ENCODE assay signal across 8 mouse cellular contexts in the genomic region with DNA sequence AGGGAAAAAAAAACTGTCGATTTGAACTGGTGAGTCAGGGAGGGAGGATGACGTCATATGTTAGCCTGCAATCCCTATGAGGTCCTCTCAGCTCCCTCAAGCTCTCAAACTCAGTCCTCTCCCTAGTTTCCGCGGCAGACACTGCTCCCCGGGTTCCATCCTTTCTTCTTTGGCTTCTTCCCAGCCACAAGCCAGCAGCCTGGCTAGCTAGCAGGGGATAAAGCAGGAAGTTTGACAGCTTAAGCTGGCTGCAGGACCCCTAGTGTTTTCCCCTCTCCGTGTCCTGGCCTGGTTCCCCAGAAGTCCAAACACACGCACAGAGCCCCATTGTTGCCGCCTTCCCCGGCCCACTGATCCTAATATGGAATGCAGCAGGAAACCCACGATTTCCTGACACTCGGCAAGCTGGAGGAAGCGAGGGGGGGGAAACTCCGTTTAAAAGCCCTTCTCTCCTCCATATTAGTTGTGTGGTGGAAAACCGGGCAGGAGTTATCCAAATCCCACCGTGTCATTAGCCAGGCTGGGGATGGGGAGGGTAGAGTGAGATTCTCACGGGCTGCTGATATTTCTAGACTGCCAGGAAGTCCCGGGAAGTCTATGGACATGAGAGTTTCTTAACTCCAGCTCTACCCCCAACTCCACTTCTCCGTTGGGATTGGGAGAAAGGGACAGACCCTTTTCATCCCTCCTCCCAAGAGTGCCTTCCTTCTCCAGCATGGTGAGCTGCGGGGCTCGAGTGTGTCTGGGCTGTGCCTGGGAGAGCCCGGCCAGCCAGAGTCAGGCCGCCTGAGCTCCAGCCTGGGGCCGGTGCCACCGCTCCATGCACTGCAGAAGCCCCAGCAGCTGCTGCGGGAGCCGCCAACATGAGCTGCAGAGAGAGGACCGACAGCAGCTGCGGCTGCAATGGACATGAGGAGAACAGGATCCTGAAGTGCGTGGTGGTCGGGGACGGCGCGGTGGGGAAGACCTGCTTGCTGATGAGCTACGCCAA. TPM values are rescaled to one million over a fixed set of nuclear protein-coding genes. Genes with fewer than 3 reads are reported as not detected.
A peak's percentile ranks its signal among the peaks of the same experiment; 100 is the strongest.
DNase-seq lines count a peak whose midpoint lies in the region; ATAC-seq lines count a peak whose summit lies in the region.

TSS of gene Rhoj (plus strand) at position 362 of the 991 bp plus-strand sequence.

- peak within 1 kb of the TSS; percentile 68 for H3K9ac ChIP-seq in intestine, embryonic 14.5 days (ENCODE audit: low read length)

- peak within 1 kb of the TSS; percentile 46 for H3K4me3 ChIP-seq in intestine, embryonic 14.5 days (ENCODE audit: low read depth, low read length)
- peak within 1 kb of the TSS; percentile 23 for H3K4me3 ChIP-seq in macrophage (ENCODE audit: inconsistent target)

- H3K4me2 ChIP-seq in intestine, embryonic 14.5 days (ENCODE audit: low read length), result peak within 1 kb of the TSS; percentile 78

- under 1% methylated on average over 34 of the region's 34 CpGs for WGBS in intestine, embryonic 14.5 days
- 7% methylated on average over 33 of the region's 34 CpGs for WGBS in macrophage (ENCODE audit: missing documents)

- H3K9me3 ChIP-seq in intestine, embryonic 14.5 days (ENCODE audit: control insufficient read depth, low read length), result no peaks in the 10 kb centered on the region

- H3K27ac ChIP-seq in intestine, embryonic 14.5 days (ENCODE audit: low read depth), result peak within 1 kb of the TSS; percentile 91
- H3K27ac ChIP-seq in macrophage, result peak within 1 kb of the TSS; percentile 51

- peak; percentile 86 for ATAC-seq in intestine, embryonic 14.5 days (replicated peaks; ENCODE audit: low FRiP score, low TSS enrichment, low read depth)

- no peaks in the 10 kb centered on the region for H3K79me2 ChIP-seq in macrophage (ENCODE audit: inconsistent target)

- no peaks in the 10 kb centered on the region for H3K27me3 ChIP-seq in intestine, embryonic 14.5 days (replicated peaks; ENCODE audit: control insufficient read depth, insufficient read depth, low read length)

- H3K36me3 ChIP-seq in intestine, embryonic 14.5 days (ENCODE audit: control insufficient read depth, insufficient read depth, low read length), result no peaks in the 10 kb centered on the region
- H3K36me3 ChIP-seq in macrophage (ENCODE audit: inconsistent target), result no peaks in the 10 kb centered on the region

- DNase-seq in adrenal gland, postnatal 25 days, result peak; percentile 43
- peak; percentile 79 for DNase-seq in embryo, embryonic 9.5 days (ENCODE audit: extremely low spot score)
- DNase-seq in gastrocnemius, postnatal 4 days (ENCODE audit: low spot score in 2 of 2), result peak; percentile 52 to 81
- DNase-seq in intestine, embryonic 14.5 days (ENCODE audit: low spot score), result peak; percentile 90
- DNase-seq in left cerebral cortex, adult 8-10 months (ENCODE audit: low spot score in 2 of 2), result peak; percentile 23 to 37
- peak; percentile 37 for DNase-seq in right cerebral cortex, postnatal 14 days
- DNase-seq in natural killer cell, adult 2 months (ENCODE audit: low spot score in 2 of 2), result no peak

- H3K4me1 ChIP-seq in intestine, embryonic 14.5 days (replicated peaks; ENCODE audit: control insufficient read depth, insufficient read depth, low read length), result no peaks in the 10 kb centered on the region

RNA-seq across cellular contexts. Expression of gene Rhoj, which starts in this region (rescaled TPM):
- total RNA-seq in adrenal gland, postnatal 25 days (2021), result 12.8 and 13.4 TPM in 2 replicates
- 10 to 100 TPM; 60.0 TPM for total RNA-seq in gastrocnemius, postnatal 4 days (2021)
- polyA plus RNA-seq in intestine, embryonic 14.5 days (2014; fragmentation: Nextera tagmentation; extraction: Ambion mirVana), result 39.5 and 44.2 TPM in 2 replicates
- 1 to 10 TPM; 3.5 to 5.2 (median 4.0) TPM for total RNA-seq in left cerebral cortex, adult 8-10 months (2022)
- 1 to 10 TPM in 9 of 26 experiments, under 1 TPM in 8, not detected in 9; 0.17 to 7.1 (median 1.4) TPM for total RNA-seq in macrophage (2018; cell fraction: chromatin; rRNA removed)
- 1 to 10 TPM in 13 of 26 experiments, under 1 TPM in 12, not detected in 1; 0.07 to 3.3 (median 1.4) TPM for total RNA-seq in macrophage (2018; cell fraction: cytosol; rRNA removed)
- 1 to 10 TPM in 11 of 26 experiments, under 1 TPM in 6, not detected in 9; 0.21 to 7.0 (median 2.1) TPM for total RNA-seq in macrophage (2018; cell fraction: nucleus; rRNA removed)
- 1.5 to 4.5 TPM (median 4.1 TPM) in 3 replicates for polyA plus RNA-seq in macrophage (2018)

Comparison
In these comparisons a context has a peak if more than half of its experiments do, and no peak if none do; other contexts are left out.
1. DNase-seq: peak in adrenal gland, postnatal 25 days (single experiment), embryo, embryonic 9.5 days (single experiment), gastrocnemius, postnatal 4 days (2 of 2), intestine, embryonic 14.5 days (single experiment), left cerebral cortex, adult 8-10 months (2 of 2) and right cerebral cortex, postnatal 14 days (single experiment); none in natural killer cell, adult 2 months (0 of 2).